Mouse (Mus musculus) limb, embryonic 11.5 days (tissue): ENCODE measurements around the gene Psmd3. TPM values are rescaled to one million over a fixed set of nuclear protein-coding genes. Genes with fewer than 3 reads are reported as not detected.
"Not testable (repeated sequence)": the region's sequence is repeated elsewhere in the genome, so short reads cannot be mapped to it uniquely, and the experiment has no call there.

Source experiments
- ATAC-seq: fragments of 200-750 bp; cut with Nextera tagmentation; 2 replicates; pipeline ENCODE4 v1.8.0; 2017; ENCODE audit warnings: low read depth; ENCODE audit not compliant: insufficient number of reproducible peaks, low FRiP score, low TSS enrichment
- DNase-seq: peaks from one replicate; pipeline ENCODE4 v3.0.0-alpha.2; 2015; ENCODE audit warnings: low spot score
- H3K27ac ChIP-seq: fragments of 300-500 bp; sonication (generic); replicated peaks from 2 replicates; pipeline ENCODE4 v1.5.1; 2014; ENCODE audit warnings: low read depth, mild to moderate bottlenecking, low read length
- H3K27me3 ChIP-seq: fragments of 300-500 bp; sonication (generic); 2 replicates; pipeline ENCODE4 v1.6.1; 2014; ENCODE audit warnings: mild to moderate bottlenecking, low read length, mixed read lengths; ENCODE audit not compliant: control insufficient read depth, insufficient read depth
- H3K36me3 ChIP-seq: fragments of 300-500 bp; sonication (generic); 2 replicates; pipeline ENCODE4 v1.6.1; 2014; ENCODE audit warnings: mild to moderate bottlenecking, low read length, moderate library complexity, mixed read lengths; ENCODE audit not compliant: control insufficient read depth, insufficient read depth
- H3K4me1 ChIP-seq: fragments of 300-500 bp; sonication (generic); 2 replicates; pipeline ENCODE4 v1.6.1; 2014; ENCODE audit warnings: low read length, mixed read lengths; ENCODE audit not compliant: control insufficient read depth, insufficient read depth
- H3K4me2 ChIP-seq: fragments of 300-500 bp; sonication (generic); 2 replicates; pipeline ENCODE4 v1.6.1; 2014; ENCODE audit warnings: low read depth, mild to moderate bottlenecking, moderate library complexity; ENCODE audit not compliant: severe bottlenecking
- H3K4me3 ChIP-seq: fragments of 300-500 bp; sonication (generic); 2 replicates; pipeline ENCODE4 v1.5.1; 2014; ENCODE audit warnings: low read depth, low read length
- H3K9ac ChIP-seq: fragments of 300-500 bp; sonication (generic); 2 replicates; pipeline ENCODE4 v1.6.1; 2014; ENCODE audit warnings: mild to moderate bottlenecking, low read length
- H3K9me3 ChIP-seq: fragments of 300-500 bp; sonication (generic); 2 replicates; pipeline ENCODE4 v1.6.1; 2016; ENCODE audit warnings: low read length; ENCODE audit not compliant: control insufficient read depth
- WGBS: fragments of 180-500 bp; shearing (Covaris S2); extraction: QIAGEN DNeasy Blood & Tissue Kit; methylation state at CpG from one replicate; pipeline ENCODE4 v1.1.7; 2014; 5-methylcytosine and 5-hydroxymethylcytosine counted together
- polyA plus RNA-seq: library from polyadenylated mRNA; unstranded; fragments of >200 nt; fragmentation: Nextera tagmentation; extraction: Ambion mirVana; gene quantifications from 2 replicates; pipeline ENCODE4 v1.2.1, GENCODE M21; 2014

The Psmd3 gene
- polyA plus RNA-seq, 1 experiment from 2014 or later: 187 TPM

- ATAC-seq: no peak
- H3K4me1 ChIP-seq: no peaks in the 10 kb centered on the region
- H3K27me3 ChIP-seq: no peaks in the 10 kb centered on the region
- no peaks in the 10 kb centered on the region for H3K9me3 ChIP-seq
- no peaks in the 10 kb centered on the region for H3K36me3 ChIP-seq
- no peak overlapping the region for H3K9ac ChIP-seq
- 10% methylated on average over 6 of the region's 6 CpGs for WGBS
- peak; percentile 38 for DNase-seq
- H3K4me3 ChIP-seq: no peak overlapping the region
- no peak overlapping the region for H3K4me2 ChIP-seq
- H3K27ac ChIP-seq: no peak overlapping the region
Observed at GRCm38 (mm10) chr11:98660517-98660916, 21.8 kb upstream of the Psmd3 start.

- ATAC-seq (no peak), DNase-seq (no peak)
- Histone ChIP-seq H3K4me1 (no peaks in the 10 kb centered on the region), H3K4me3 (no peak within 1 kb of the TSS), H3K9me3 (no peaks in the 10 kb centered on the region), H3K27ac (no peak within 1 kb of the TSS), H3K27me3 (no peaks in the 10 kb centered on the region; the same call in 1 of the 2 replicates), H3K9ac (no peak within 1 kb of the TSS), H3K36me3 (no peaks in the 10 kb centered on the region), H3K4me2 (no peak within 1 kb of the TSS)
- WGBS: 22% methylated on average over 4 of the region's 4 CpGs
Observed at GRCm38 (mm10) chr11:98664091-98664490, 18.3 kb upstream of the Psmd3 start, which contains the start of gene Gsdma. Gsdma (plus strand) TSS chr11:98664351.

- 76% methylated on average over 2 of the region's 2 CpGs for WGBS
- no peak for ATAC-seq
- H3K27me3 ChIP-seq: no peaks in the 10 kb centered on the region; the same call in 1 of the 2 replicates
- no peaks in the 10 kb centered on the region for H3K4me1 ChIP-seq
- no peaks in the 10 kb centered on the region for H3K9me3 ChIP-seq
- H3K4me2 ChIP-seq: no peak overlapping the region
- H3K9ac ChIP-seq: no peak overlapping the region
- no peak for DNase-seq
- no peak overlapping the region for H3K27ac ChIP-seq
- no peak overlapping the region for H3K4me3 ChIP-seq
- no peaks in the 10 kb centered on the region for H3K36me3 ChIP-seq
Observed at GRCm38 (mm10) chr11:98668984-98669383, 13.4 kb upstream of the Psmd3 start.

GRCm38 (mm10) chr11:98671284-98671815 is 11.0 kb upstream of the Psmd3 start:
- no peak overlapping the region for H3K4me2 ChIP-seq
- 77% methylated on average over 3 of the region's 3 CpGs for WGBS
- DNase-seq (no peak), ATAC-seq (no peak)
- H3K9me3 ChIP-seq: no peaks in the 10 kb centered on the region
- no peak overlapping the region for H3K4me3 ChIP-seq
- no peaks in the 10 kb centered on the region for H3K36me3 ChIP-seq
- H3K4me1 ChIP-seq: no peaks in the 10 kb centered on the region
- no peak overlapping the region for H3K27ac ChIP-seq
- H3K27me3 ChIP-seq: no peaks in the 10 kb centered on the region; the same call in 1 of the 2 replicates
- no peak overlapping the region for H3K9ac ChIP-seq

GRCm38 (mm10) chr11:98671857-98672256 is 10.5 kb upstream of the Psmd3 start:
- DNase-seq: no peak
- Histone ChIP-seq H3K4me2 (no peak overlapping the region), H3K27me3 (no peaks in the 10 kb centered on the region; the same call in 1 of the 2 replicates), H3K4me3 (no peak overlapping the region), H3K4me1 (no peaks in the 10 kb centered on the region), H3K36me3 (no peaks in the 10 kb centered on the region), H3K27ac (no peak overlapping the region), H3K9me3 (no peaks in the 10 kb centered on the region), H3K9ac (no peak overlapping the region)
- ATAC-seq: no peak
- 57% methylated on average over 5 of the region's 5 CpGs for WGBS

GRCm38 (mm10) chr11:98672482-98672881 is 9.9 kb upstream of the Psmd3 start:
- H3K27me3 ChIP-seq: no peaks in the 10 kb centered on the region; the same call in 1 of the 2 replicates
- no peak for ATAC-seq
- no peak overlapping the region for H3K4me3 ChIP-seq
- DNase-seq: no peak
- H3K4me2 ChIP-seq: no peak overlapping the region
- no peak overlapping the region for H3K9ac ChIP-seq
- no peak overlapping the region for H3K27ac ChIP-seq
- H3K9me3 ChIP-seq: no peaks in the 10 kb centered on the region
- no peaks in the 10 kb centered on the region for H3K36me3 ChIP-seq
- no peaks in the 10 kb centered on the region for H3K4me1 ChIP-seq
- WGBS: 90% methylated on average over 5 of the region's 5 CpGs

- H3K27me3 ChIP-seq, H3K4me3 ChIP-seq, H3K4me2 ChIP-seq, H3K36me3 ChIP-seq, H3K4me1 ChIP-seq, H3K9ac ChIP-seq, H3K27ac ChIP-seq, H3K9me3 ChIP-seq, ATAC-seq: not testable (repeated sequence)
- 6% methylated on average over 6 of the region's 7 CpGs for WGBS
- peak; percentile 70 for DNase-seq
Observed at GRCm38 (mm10) chr11:98673136-98673535, 9.2 kb upstream of the Psmd3 start.

GRCm38 (mm10) chr11:98675829-98676363 is 6.5 kb upstream of the Psmd3 start:
- Histone ChIP-seq H3K4me2 (no peak overlapping the region), H3K4me1 (no peaks in the 10 kb centered on the region), H3K27ac (no peak overlapping the region), H3K36me3 (no peaks in the 10 kb centered on the region), H3K9me3 (no peaks in the 10 kb centered on the region), H3K9ac (no peak overlapping the region), H3K27me3 (no peaks in the 10 kb centered on the region), H3K4me3 (no peak overlapping the region)
- WGBS: 39% methylated on average over 7 of the region's 7 CpGs
- no peak for ATAC-seq
- DNase-seq: no peak

GRCm38 (mm10) chr11:98680023-98680422 is 2.3 kb upstream of the Psmd3 start:
- 88% methylated on average over 1 of the region's 1 CpGs for WGBS
- H3K9me3 ChIP-seq: no peaks in the 10 kb centered on the region

More at GRCm38 (mm10) chr11:98680023-98680422, 2.3 kb upstream of the Psmd3 start:
- Histone ChIP-seq H3K9ac (no peak overlapping the region), H3K4me2 (no peak overlapping the region), H3K4me3 (no peak overlapping the region), H3K27me3 (no peaks in the 10 kb centered on the region), H3K36me3 (no peaks in the 10 kb centered on the region), H3K27ac (no peak overlapping the region), H3K4me1 (peaks cover 4% of the 10 kb centered on the region; the same call in 1 of the 2 replicates)
- ATAC-seq: no peak
- DNase-seq: no peak
